Mouse (Mus musculus) kidney, adult 2 months (tissue): ENCODE measurements around the gene Lims1. TPM values are rescaled to one million over a fixed set of nuclear protein-coding genes. Genes with fewer than 3 reads are reported as not detected.

Source experiments
- DNase-seq: peaks from one replicate; pipeline ENCODE4 v3.0.0; 2021
- H3K27ac ChIP-seq: fragments of 200-500 bp; 2 replicates; pipeline ENCODE4 v1.5.1; 2012; ENCODE audit warnings: low read depth, low read length, control low read depth, inconsistent platforms; ENCODE audit not compliant: insufficient read depth
- H3K27me3 ChIP-seq: fragments of 200-500 bp; replicated peaks from 2 replicates; pipeline ENCODE4 v1.6.1; 2012; ENCODE audit warnings: mild to moderate bottlenecking, moderate library complexity, low read length, inconsistent platforms; ENCODE audit not compliant: control insufficient read depth, insufficient read depth
- H3K36me3 ChIP-seq: fragments of 200-500 bp; 2 replicates; pipeline ENCODE4 v1.6.1; 2012; ENCODE audit warnings: mild to moderate bottlenecking, moderate library complexity, low read length, inconsistent platforms; ENCODE audit not compliant: control insufficient read depth, insufficient read depth
- H3K4me1 ChIP-seq: fragments of 200-500 bp; 2 replicates; pipeline ENCODE4 v1.6.1; 2011; ENCODE audit warnings: low read length; ENCODE audit not compliant: control insufficient read depth, insufficient read depth
- H3K4me3 ChIP-seq: fragments of 200-500 bp; 2 replicates; pipeline ENCODE4 v1.5.1; 2011; ENCODE audit warnings: mild to moderate bottlenecking, low read depth, low read length, control low read depth; ENCODE audit not compliant: insufficient read depth
- CTCF ChIP-seq: fragments of 200-500 bp; conservative IDR thresholded peaks from 2 replicates; pipeline ENCODE4 v1.5.1; 2011; ENCODE audit warnings: low read depth, mild to moderate bottlenecking, control low read depth, low read length, moderate library complexity, mixed read lengths; ENCODE audit not compliant: insufficient read depth, insufficient read length
- POLR2A ChIP-seq: fragments of 200-500 bp; IDR thresholded peaks from one replicate; pipeline ENCODE4 v1.6.1; 2011; ENCODE audit warnings: low read depth, low read length, control low read depth
- WGBS: fragments of 180-500 bp; shearing (Covaris S2); methylation state at CpG from one replicate; pipeline ENCODE4 v1.1.7; 2018; 5-methylcytosine and 5-hydroxymethylcytosine counted together
- polyA plus RNA-seq: library from polyadenylated mRNA; depleted of rRNA; stranded (reverse); fragments of >200 nt; gene quantifications from 2 replicates; pipeline ENCODE4 v1.2.3, GENCODE M21; 2012; rRNA removed

The Lims1 gene
- polyA plus RNA-seq: 14.5 and 16.1 TPM in 2 replicates

DNA sequence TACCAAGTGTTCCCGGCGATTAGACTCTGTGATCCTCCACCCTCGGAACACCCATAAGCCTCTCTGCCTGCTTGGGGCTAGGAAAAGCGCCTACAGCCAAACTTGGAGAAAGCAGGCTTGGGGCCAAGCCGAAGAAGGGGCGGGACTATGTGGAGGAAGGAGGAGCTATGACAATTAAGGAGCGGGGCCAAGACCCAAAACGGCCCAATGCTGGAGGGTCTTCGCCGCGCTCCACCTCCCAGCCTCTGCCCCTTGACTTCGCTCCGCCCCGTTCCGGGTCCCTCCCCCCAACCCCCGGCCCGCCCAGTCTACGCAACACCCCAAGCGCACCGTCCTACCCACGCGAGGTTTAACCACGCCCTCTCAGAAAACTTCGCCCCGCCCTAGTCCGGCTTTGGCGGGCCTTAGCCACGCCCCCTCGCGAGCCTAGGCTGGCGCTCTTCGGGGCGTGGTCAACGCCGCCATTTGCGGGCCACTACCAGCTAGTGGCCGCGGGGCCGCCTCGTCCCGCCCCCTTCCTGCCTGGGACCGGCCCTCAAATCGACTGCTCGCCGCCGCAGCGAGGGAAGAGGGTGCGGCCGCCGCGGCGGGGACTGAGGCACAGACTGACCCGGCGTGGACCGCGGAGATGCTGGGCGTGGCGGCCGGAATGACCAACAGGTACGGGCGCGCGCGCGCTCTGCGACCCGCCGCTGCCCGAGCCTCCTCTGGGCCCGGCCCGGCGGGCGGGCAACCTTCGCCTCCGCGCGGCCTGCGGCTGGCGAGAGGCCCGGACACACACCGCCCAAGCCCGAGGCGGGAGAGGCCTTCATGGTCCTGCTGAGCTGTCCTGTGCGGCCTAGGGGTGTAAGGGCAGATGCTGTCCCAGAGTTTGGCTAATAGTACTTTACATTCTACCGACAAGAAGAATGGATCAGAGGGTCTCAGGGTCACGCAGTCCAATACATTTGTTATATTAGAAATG, at the start of gene Lims1:
TSS of gene Lims1 (plus strand) at position 439 of the 964 bp plus-strand sequence.
- no peak for TF ChIP-seq POLR2A
- TF ChIP-seq CTCF: no peak
- Histone ChIP-seq H3K27me3 (no peaks in the 10 kb centered on the region), H3K4me3 (peak within 1 kb of the TSS; percentile 98), H3K4me1 (peaks cover 7% of the 10 kb centered on the region), H3K27ac (peak within 1 kb of the TSS; percentile 85), H3K36me3 (no peaks in the 10 kb centered on the region)
- WGBS: under 1% methylated on average over 85 of the region's 86 CpGs
- peak; percentile 99 for DNase-seq

DNA sequence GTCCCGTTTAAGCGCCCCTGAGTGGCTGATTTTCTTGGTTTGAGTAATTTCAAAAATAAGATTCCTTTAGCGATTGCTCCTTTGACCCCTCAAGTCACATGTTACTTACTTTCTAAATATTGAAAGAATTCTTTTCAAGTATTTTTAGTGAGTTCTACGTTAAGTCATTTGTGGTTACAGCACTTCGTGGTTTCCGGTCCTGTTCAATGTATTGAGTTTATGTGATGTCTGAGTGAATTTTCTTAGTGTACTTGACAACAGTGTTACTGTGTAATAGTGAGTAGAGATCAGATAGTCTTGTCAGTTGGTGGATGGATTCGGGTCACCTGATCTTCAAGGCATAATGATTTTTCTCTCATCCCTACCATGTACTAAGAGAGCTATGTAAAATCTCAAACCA, 41.0 kb upstream of the Lims1 start:
- 90% methylated on average over 7 of the region's 7 CpGs for WGBS
- Histone ChIP-seq H3K27me3 (no peaks in the 10 kb centered on the region), H3K4me1 (no peaks in the 10 kb centered on the region), H3K4me3 (no peak overlapping the region), H3K36me3 (peaks cover 14% of the 10 kb centered on the region), H3K27ac (no peak overlapping the region)
- no peak for DNase-seq
- TF ChIP-seq POLR2A: no peak
- no peak for TF ChIP-seq CTCF

DNA sequence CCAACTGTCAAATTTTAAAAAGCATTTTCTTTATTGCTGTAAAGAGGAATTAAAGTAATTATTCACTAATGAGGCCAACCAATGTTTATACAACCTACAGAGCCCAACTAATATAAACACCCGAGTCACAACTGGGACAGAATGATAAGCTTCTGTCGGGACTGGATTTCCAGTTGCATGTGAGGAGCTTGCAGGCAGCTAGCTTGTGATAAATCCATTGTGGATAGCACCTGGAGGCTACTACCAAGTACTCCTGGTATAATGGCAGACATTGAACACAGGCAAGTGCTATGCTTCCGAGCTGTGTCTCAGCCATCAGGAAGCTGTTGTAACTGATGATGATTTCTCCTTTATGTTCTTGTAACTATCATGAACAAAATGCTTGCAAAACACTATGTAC, 32.5 kb upstream of the Lims1 start:
- no peak for DNase-seq
- no peaks in the 10 kb centered on the region for H3K4me1 ChIP-seq
- no peak overlapping the region for H3K27ac ChIP-seq
- peaks cover 21% of the 10 kb centered on the region for H3K36me3 ChIP-seq
- H3K4me3 ChIP-seq: no peak overlapping the region
- WGBS: 66% methylated on average over 3 of the region's 3 CpGs
- no peaks in the 10 kb centered on the region for H3K27me3 ChIP-seq
- no peak for TF ChIP-seq CTCF
- no peak for TF ChIP-seq POLR2A

DNA sequence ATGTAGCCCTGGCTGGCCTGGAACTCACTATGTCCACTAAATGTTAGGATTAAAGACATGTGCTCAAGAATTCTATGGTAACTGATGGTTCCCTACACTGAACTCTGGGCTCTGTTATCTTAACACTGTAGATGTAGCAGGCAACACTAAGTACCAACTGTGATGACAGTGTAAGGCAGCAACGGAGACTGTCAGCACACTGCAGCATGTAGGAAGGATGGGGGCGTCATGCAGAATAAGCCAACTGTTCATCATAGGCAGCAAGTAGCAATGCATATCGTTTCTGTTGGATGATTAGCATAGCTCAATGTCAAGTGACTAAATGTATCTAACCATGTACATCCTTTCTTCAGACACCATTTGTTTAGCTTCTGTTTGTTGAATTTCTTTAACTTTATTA, 29.0 kb upstream of the Lims1 start:
- Histone ChIP-seq H3K36me3 (peaks cover 21% of the 10 kb centered on the region), H3K27me3 (no peaks in the 10 kb centered on the region), H3K4me3 (no peak overlapping the region), H3K4me1 (no peaks in the 10 kb centered on the region), H3K27ac (no peak overlapping the region)
- DNase-seq: no peak
- TF ChIP-seq POLR2A: no peak
- TF ChIP-seq CTCF: no peak
- WGBS: 98% methylated on average over 3 of the region's 3 CpGs

DNA sequence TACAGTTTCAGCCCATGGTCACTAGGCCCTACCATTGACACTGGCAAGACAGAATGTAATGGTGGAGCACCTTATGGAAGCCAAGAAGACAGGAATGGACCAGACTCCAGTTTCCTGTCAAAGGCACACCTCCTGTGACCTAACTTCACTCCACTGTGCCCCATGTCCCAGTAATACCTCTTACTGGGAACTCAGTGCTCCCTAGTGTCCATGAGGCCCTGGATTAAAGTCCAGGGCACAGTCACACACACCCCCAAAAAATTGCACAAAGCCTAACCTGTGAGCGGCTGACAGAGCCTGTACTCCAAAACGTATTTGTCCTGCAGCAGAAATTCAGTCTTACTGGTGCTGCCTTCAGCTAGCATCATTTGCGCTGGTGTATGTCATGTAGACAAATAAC, 27.7 kb upstream of the Lims1 start:
- Histone ChIP-seq H3K4me3 (no peak overlapping the region), H3K27ac (no peak overlapping the region), H3K4me1 (no peaks in the 10 kb centered on the region), H3K27me3 (no peaks in the 10 kb centered on the region), H3K36me3 (peaks cover 18% of the 10 kb centered on the region)
- TF ChIP-seq POLR2A (no peak), CTCF (no peak)
- no peak for DNase-seq
- WGBS: 98% methylated on average over 3 of the region's 3 CpGs

DNA sequence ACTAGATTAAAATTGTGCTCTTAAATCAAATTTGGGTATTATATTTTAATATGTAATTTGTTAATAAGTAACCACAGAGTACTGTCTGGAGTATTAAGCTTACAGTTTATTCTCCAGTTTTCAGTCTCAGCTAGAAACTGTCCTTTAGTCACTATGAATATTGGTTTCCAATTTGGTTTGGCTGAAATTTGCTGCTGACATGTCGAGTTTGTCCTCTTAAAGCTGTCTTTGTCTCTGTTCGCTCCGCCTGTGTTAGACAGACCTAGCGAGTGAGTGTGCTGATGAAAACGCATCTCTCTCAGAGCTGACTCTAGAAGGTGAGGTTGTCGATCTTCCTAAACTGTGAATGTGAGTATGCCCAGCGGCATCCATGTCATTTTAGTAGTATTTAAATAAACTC, 18.3 kb upstream of the Lims1 start:
- DNase-seq: no peak
- Histone ChIP-seq H3K4me3 (no peak overlapping the region), H3K27ac (no peak overlapping the region), H3K27me3 (no peaks in the 10 kb centered on the region), H3K4me1 (no peaks in the 10 kb centered on the region), H3K36me3 (peaks cover 3% of the 10 kb centered on the region; the same call in 1 of the 2 replicates)
- no peak for TF ChIP-seq CTCF
- TF ChIP-seq POLR2A: no peak
- 94% methylated on average over 7 of the region's 7 CpGs for WGBS

GRCm38 (mm10) chr10:58306897-58307296, 16.4 kb upstream of the Lims1 start:
- no peaks in the 10 kb centered on the region for H3K27me3 ChIP-seq
- no peak overlapping the region for H3K4me3 ChIP-seq
- no peaks in the 10 kb centered on the region for H3K4me1 ChIP-seq
- TF ChIP-seq CTCF (no peak), POLR2A (no peak)
- peaks cover 4% of the 10 kb centered on the region for H3K36me3 ChIP-seq
- 62% methylated on average over 3 of the region's 3 CpGs for WGBS
- DNase-seq: no peak
- no peak overlapping the region for H3K27ac ChIP-seq
